Mouse (Mus musculus) G1E (cell line): ENCODE data around the gene Otud3.

Experiments used
- CTCF ChIP-seq: IDR thresholded peaks from 2 replicates; pipeline ENCODE4 v1.5.1; 2012; ENCODE audit warnings: low read depth, low read length, inconsistent platforms, mixed read lengths
- GATA1 ChIP-seq: IDR thresholded peaks from 2 replicates; pipeline ENCODE4 v1.6.1; 2012; ENCODE audit warnings: borderline replicate concordance, low read length, inconsistent platforms, mixed read lengths
- GATA2 ChIP-seq: IDR thresholded peaks from 2 replicates; pipeline ENCODE4 v1.6.1; 2012; ENCODE audit warnings: low read depth, low read length, inconsistent platforms, borderline replicate concordance

GRCm38 (mm10) chr4:138892655-138893054 is 21.1 kb downstream of the Otud3 start:
- TF ChIP-seq CTCF (no peak), GATA2 (no peak), GATA1 (no peak)
